Mouse (Mus musculus) ES-Bruce4 (cell line): ENCODE results near the gene Nrip2.

Experiments used
- CTCF ChIP-seq: IDR thresholded peaks from one replicate; pipeline ENCODE4 v1.8.1; 2011; ENCODE audit warnings: low read depth, low read length
- EP300 ChIP-seq: IDR thresholded peaks from 2 replicates; pipeline ENCODE4 v1.6.1; 2011; ENCODE audit warnings: low read depth, low read length; ENCODE audit not compliant: insufficient read depth

- TF ChIP-seq CTCF (no peak), EP300 (no peak)
Measured at GRCm38 (mm10) chr6:128436356-128437005, 37.4 kb downstream of the Nrip2 start.
